Mouse (Mus musculus) layer of hippocampus, adult 8-10 months (tissue): ENCODE data around the gene Nme7. TPM values are rescaled to one million over a fixed set of nuclear protein-coding genes. Genes with fewer than 3 reads are reported as not detected.

Source experiments
- total RNA-seq, 4 experiments: library from RNA; stranded (reverse); gene quantifications; 2 replicates each; pipeline ENCODE4 v1.2.4; 2022

Nme7 gene
- total RNA-seq, 4 experiments from 2014 or later: 25.4 to 31.7 (median 28.6) TPM

Other genes starting within 250 kb of the Nme7 start
- under 1 TPM in 1 of 4 experiments, not detected in 3; 0.20 TPM for gene Sell, start 242.1 kb upstream of the Nme7 start, total RNA-seq
- not detected for gene Selp, start 188.9 kb upstream of the Nme7 start, total RNA-seq
- 1 to 10 TPM in 2 of 4 experiments, under 1 TPM in 2; 0.26 to 1.8 (median 0.95) TPM for gene F5, start 152.3 kb upstream of the Nme7 start, total RNA-seq
- gene Slc19a2, start 55.1 kb upstream of the Nme7 start, total RNA-seq: 10 to 100 TPM; 13.8 to 16.1 (median 14.2) TPM
- 10 to 100 TPM; 18.5 to 22.8 (median 22.0) TPM for gene Ccdc181, start 28.5 kb upstream of the Nme7 start, total RNA-seq
- 10 to 100 TPM; 21.5 to 24.6 (median 21.8) TPM for gene Blzf1, start 3.4 kb downstream of the Nme7 start, total RNA-seq
- 1,000 to 10,000 TPM; 1,927 to 2,142 (median 1,996) TPM for gene Atp1b1, start 154.2 kb downstream of the Nme7 start, total RNA-seq